Mouse (Mus musculus): ENCODE measurements around the gene Fam120a. TPM values are rescaled to one million over a fixed set of nuclear protein-coding genes. Genes with fewer than 3 reads are reported as not detected.

The Fam120a gene
- polyA plus RNA-seq (2014; fragmentation: Nextera tagmentation; extraction: Ambion mirVana) = 41.4 and 49.6 TPM in 2 replicates

GRCm38 (mm10) chr13:48967956-48968749 is at the start of gene Fam120a:
Gene Fam120a, minus strand, starts transcription at chr13:48968017.
- H3K9ac ChIP-seq (ENCODE audit: low read depth, low read length) = peak within 1 kb of the TSS; percentile 95
- peak; percentile 89 for ATAC-seq (ENCODE audit: low FRiP score, low TSS enrichment)
- under 1% methylated on average over 87 of the region's 116 CpGs for WGBS
- peak within 1 kb of the TSS; percentile 88 for H3K27ac ChIP-seq (ENCODE audit: low read depth, low read length)
- H3K4me3 ChIP-seq (ENCODE audit: low read length) = peak within 1 kb of the TSS; percentile 94
- H3K36me3 ChIP-seq (ENCODE audit: control insufficient read depth, insufficient read depth, low read length) = no peaks in the 10 kb centered on the region
- H3K9me3 ChIP-seq (ENCODE audit: control insufficient read depth, low read length) = no peaks in the 10 kb centered on the region
- H3K4me2 ChIP-seq (replicated peaks; ENCODE audit: low read depth, low read length) = peak within 1 kb of the TSS; percentile 96
- H3K27me3 ChIP-seq (ENCODE audit: control insufficient read depth, insufficient read depth, low read length) = no peaks in the 10 kb centered on the region
- peaks cover 20% of the 10 kb centered on the region for H3K4me1 ChIP-seq (ENCODE audit: control insufficient read depth, insufficient read depth, low read length)

GRCm38 (mm10) chr13:49017375-49017774 is 49.6 kb upstream of the Fam120a start:
- no peak for ATAC-seq (ENCODE audit: low FRiP score, low TSS enrichment)
- H3K36me3 ChIP-seq (ENCODE audit: control insufficient read depth, insufficient read depth, low read length) = no peaks in the 10 kb centered on the region
- no peak overlapping the region for H3K9ac ChIP-seq (ENCODE audit: low read depth, low read length)
- H3K4me2 ChIP-seq (replicated peaks; ENCODE audit: low read depth, low read length) = no peak overlapping the region
- no peak overlapping the region for H3K27ac ChIP-seq (ENCODE audit: low read depth, low read length)
- WGBS = 94% methylated on average over 1 of the region's 1 CpGs
- peaks cover 17% of the 10 kb centered on the region for H3K4me1 ChIP-seq (ENCODE audit: control insufficient read depth, insufficient read depth, low read length)
- no peaks in the 10 kb centered on the region for H3K27me3 ChIP-seq (ENCODE audit: control insufficient read depth, insufficient read depth, low read length)
- no peak overlapping the region for H3K4me3 ChIP-seq (ENCODE audit: low read length)
- H3K9me3 ChIP-seq (ENCODE audit: control insufficient read depth, low read length) = peaks cover 2% of the 10 kb centered on the region; the same call in 1 of the 2 replicates

- H3K4me1 ChIP-seq (ENCODE audit: control insufficient read depth, insufficient read depth, low read length) = peaks cover 17% of the 10 kb centered on the region
- H3K27me3 ChIP-seq (ENCODE audit: control insufficient read depth, insufficient read depth, low read length) = no peaks in the 10 kb centered on the region
- H3K4me2 ChIP-seq (replicated peaks; ENCODE audit: low read depth, low read length) = peak overlapping the region; percentile 54
- peaks cover 2% of the 10 kb centered on the region; the same call in 1 of the 2 replicates for H3K9me3 ChIP-seq (ENCODE audit: control insufficient read depth, low read length)
- peak overlapping the region; percentile 25; the same call in 1 of the 2 replicates for H3K9ac ChIP-seq (ENCODE audit: low read depth, low read length)
- peak; percentile 93 for ATAC-seq (ENCODE audit: low FRiP score, low TSS enrichment)
- H3K36me3 ChIP-seq (ENCODE audit: control insufficient read depth, insufficient read depth, low read length) = no peaks in the 10 kb centered on the region
- H3K4me3 ChIP-seq (ENCODE audit: low read length) = peak overlapping the region; percentile 19
- H3K27ac ChIP-seq (ENCODE audit: low read depth, low read length) = peak overlapping the region; percentile 66
- WGBS = 3% methylated on average over 16 of the region's 16 CpGs
Measured at GRCm38 (mm10) chr13:49016311-49016761, 48.5 kb upstream of the Fam120a start.

- Histone ChIP-seq H3K9me3 (ENCODE audit: control insufficient read depth, low read length) (peaks cover 2% of the 10 kb centered on the region; the same call in 1 of the 2 replicates), H3K4me3 (ENCODE audit: low read length) (peak overlapping the region; percentile 19; the same call in 1 of the 2 replicates), H3K27ac (ENCODE audit: low read depth, low read length) (peak overlapping the region; percentile 66), H3K36me3 (ENCODE audit: control insufficient read depth, insufficient read depth, low read length) (no peaks in the 10 kb centered on the region), H3K9ac (ENCODE audit: low read depth, low read length) (peak overlapping the region; percentile 25; the same call in 1 of the 2 replicates), H3K4me1 (ENCODE audit: control insufficient read depth, insufficient read depth, low read length) (peaks cover 17% of the 10 kb centered on the region), H3K4me2 (replicated peaks; ENCODE audit: low read depth, low read length) (peak overlapping the region; percentile 54), H3K27me3 (ENCODE audit: control insufficient read depth, insufficient read depth, low read length) (no peaks in the 10 kb centered on the region)
- 4% methylated on average over 30 of the region's 30 CpGs for WGBS
- peak; percentile 65 for ATAC-seq (ENCODE audit: low FRiP score, low TSS enrichment)
Measured at GRCm38 (mm10) chr13:49015366-49016306, 47.8 kb upstream of the Fam120a start.

GRCm38 (mm10) chr13:49013206-49013794 is 45.5 kb upstream of the Fam120a start:
- Histone ChIP-seq H3K4me1 (ENCODE audit: control insufficient read depth, insufficient read depth, low read length) (peaks cover 14% of the 10 kb centered on the region), H3K9ac (ENCODE audit: low read depth, low read length) (no peak overlapping the region), H3K36me3 (ENCODE audit: control insufficient read depth, insufficient read depth, low read length) (no peaks in the 10 kb centered on the region), H3K27ac (ENCODE audit: low read depth, low read length) (no peak overlapping the region), H3K9me3 (ENCODE audit: control insufficient read depth, low read length) (peaks cover 2% of the 10 kb centered on the region; the same call in 1 of the 2 replicates), H3K4me3 (ENCODE audit: low read length) (no peak overlapping the region), H3K27me3 (ENCODE audit: control insufficient read depth, insufficient read depth, low read length) (no peaks in the 10 kb centered on the region), H3K4me2 (replicated peaks; ENCODE audit: low read depth, low read length) (no peak overlapping the region)
- ATAC-seq (ENCODE audit: low FRiP score, low TSS enrichment) = no peak
- WGBS = 57% methylated on average over 5 of the region's 5 CpGs

DNA sequence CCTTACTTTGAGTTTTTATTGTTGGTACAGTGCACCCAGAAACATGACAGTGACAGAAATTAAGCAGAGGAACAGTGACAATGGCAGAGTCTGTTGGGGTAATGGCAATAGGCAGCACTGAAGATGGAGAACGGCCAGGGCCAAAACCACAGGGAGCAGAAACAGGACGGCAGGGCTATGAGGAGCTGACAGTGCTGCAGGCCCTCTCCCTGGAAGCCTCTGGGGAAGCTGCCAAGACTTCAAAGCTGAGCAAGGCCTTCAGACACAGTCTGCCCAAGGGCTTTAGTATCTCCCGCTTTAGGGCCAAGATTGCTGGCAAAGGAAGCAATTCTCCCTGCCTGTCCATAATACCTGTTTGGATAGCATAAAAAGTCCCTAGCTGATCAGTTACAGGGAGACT is 33.9 kb upstream of the Fam120a start:
- 63% methylated on average over 3 of the region's 3 CpGs for WGBS
- no peak for ATAC-seq (ENCODE audit: low FRiP score, low TSS enrichment)
- no peak overlapping the region for H3K4me3 ChIP-seq (ENCODE audit: low read length)

GRCm38 (mm10) chr13:48998591-48998990 is 30.8 kb upstream of the Fam120a start:
- Histone ChIP-seq H3K27ac (ENCODE audit: low read depth, low read length) (no peak overlapping the region), H3K36me3 (ENCODE audit: control insufficient read depth, insufficient read depth, low read length) (no peaks in the 10 kb centered on the region), H3K9me3 (ENCODE audit: control insufficient read depth, low read length) (no peaks in the 10 kb centered on the region), H3K9ac (ENCODE audit: low read depth, low read length) (no peak overlapping the region), H3K4me1 (ENCODE audit: control insufficient read depth, insufficient read depth, low read length) (0 out of 2 replicates have a peak, but pooled peaks cover 6% of the 10 kb centered on the region), H3K4me3 (ENCODE audit: low read length) (no peak overlapping the region), H3K27me3 (ENCODE audit: control insufficient read depth, insufficient read depth, low read length) (no peaks in the 10 kb centered on the region), H3K4me2 (replicated peaks; ENCODE audit: low read depth, low read length) (no peak overlapping the region)
- ATAC-seq (ENCODE audit: low FRiP score, low TSS enrichment) = peak; percentile 62; the same call in 1 of the 2 replicates
- WGBS = 11% methylated on average over 6 of the region's 6 CpGs

More for the DNA sequence above, 33.9 kb upstream of the Fam120a start:
- Histone ChIP-seq H3K9me3 (ENCODE audit: control insufficient read depth, low read length) (no peaks in the 10 kb centered on the region), H3K4me2 (replicated peaks; ENCODE audit: low read depth, low read length) (no peak overlapping the region), H3K27ac (ENCODE audit: low read depth, low read length) (no peak overlapping the region), H3K27me3 (ENCODE audit: control insufficient read depth, insufficient read depth, low read length) (no peaks in the 10 kb centered on the region), H3K36me3 (ENCODE audit: control insufficient read depth, insufficient read depth, low read length) (no peaks in the 10 kb centered on the region), H3K9ac (ENCODE audit: low read depth, low read length) (no peak overlapping the region), H3K4me1 (ENCODE audit: control insufficient read depth, insufficient read depth, low read length) (no peaks in the 10 kb centered on the region)

GRCm38 (mm10) chr13:48996731-48997130 is 28.9 kb upstream of the Fam120a start:
- no peak for ATAC-seq (ENCODE audit: low FRiP score, low TSS enrichment)
- H3K4me1 ChIP-seq (ENCODE audit: control insufficient read depth, insufficient read depth, low read length) = 0 out of 2 replicates have a peak, but pooled peaks cover 6% of the 10 kb centered on the region
- H3K4me2 ChIP-seq (replicated peaks; ENCODE audit: low read depth, low read length) = no peak overlapping the region
- H3K9ac ChIP-seq (ENCODE audit: low read depth, low read length) = no peak overlapping the region
- H3K4me3 ChIP-seq (ENCODE audit: low read length) = no peak overlapping the region
- H3K27ac ChIP-seq (ENCODE audit: low read depth, low read length) = no peak overlapping the region
- H3K36me3 ChIP-seq (ENCODE audit: control insufficient read depth, insufficient read depth, low read length) = no peaks in the 10 kb centered on the region
- H3K27me3 ChIP-seq (ENCODE audit: control insufficient read depth, insufficient read depth, low read length) = no peaks in the 10 kb centered on the region
- WGBS = 83% methylated on average over 4 of the region's 4 CpGs
- H3K9me3 ChIP-seq (ENCODE audit: control insufficient read depth, low read length) = no peaks in the 10 kb centered on the region

Data from kidney, embryonic 14.5 days (tissue).